ENCODE assay signal across 8 mouse cellular contexts in the genomic region with DNA sequence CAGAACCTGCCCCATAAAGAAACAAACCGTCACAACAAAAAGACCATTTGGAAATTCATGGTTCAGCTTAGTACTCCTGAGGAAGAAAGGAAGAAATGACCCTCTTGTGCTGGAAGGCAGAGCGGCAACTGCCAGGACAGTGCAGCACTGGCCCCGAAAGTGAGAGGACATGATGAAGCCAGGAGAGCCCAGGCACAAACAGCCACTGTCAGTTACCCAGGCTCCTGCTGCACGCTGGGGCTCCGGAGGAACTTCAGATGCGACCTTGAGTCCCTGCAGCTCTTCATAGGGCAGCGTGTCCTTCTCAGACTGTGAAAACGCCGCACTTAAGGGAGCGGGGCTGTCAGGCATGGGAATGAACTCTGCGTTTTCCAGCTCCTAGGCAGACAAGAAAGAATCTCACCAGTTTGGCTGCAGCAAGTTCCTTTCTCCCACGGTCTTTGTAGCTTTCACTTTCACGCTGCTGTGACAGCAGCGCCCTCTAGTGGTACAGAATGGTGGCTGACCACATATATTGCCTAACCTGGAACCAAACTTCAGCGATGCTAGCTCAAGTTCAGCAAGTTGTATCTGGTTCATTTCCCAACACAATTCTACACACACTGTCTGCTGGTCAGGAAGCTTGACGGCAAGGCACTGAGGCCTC. TPM values are rescaled to one million over a fixed set of nuclear protein-coding genes. Genes with fewer than 3 reads are reported as not detected.
DNase-seq lines count a peak whose midpoint lies in the region; TF ChIP-seq lines count a peak whose summit lies in the region.

No protein-coding gene starts in this region.

- H3K4me3 ChIP-seq in left cerebral cortex, adult 2 months = peak overlapping the region; percentile 17
- no peak overlapping the region for H3K4me3 ChIP-seq in macrophage (ENCODE audit: inconsistent target)

- peaks cover 75% of the 10 kb centered on the region for H3K36me3 ChIP-seq in macrophage (ENCODE audit: inconsistent target)

- H3K79me2 ChIP-seq in macrophage (ENCODE audit: inconsistent target) = no peaks in the 10 kb centered on the region

- TF ChIP-seq CTCF in left cerebral cortex, adult 2 months (IDR thresholded peaks at IDR 0.05) = peak; percentile 99

- 44% methylated on average over 14 of the region's 16 CpGs for WGBS in macrophage (ENCODE audit: missing documents)

- intact Hi-C loops in left cerebral cortex, adult 2 months (cut with DNase I) = loop anchor here (1.0 kb wide), 3 partner anchors 136 to 213 kb away; no protein-coding TSS in a partner anchor

- peak overlapping the region; percentile 72 for H3K27ac ChIP-seq in left cerebral cortex, adult 2 months
- H3K27ac ChIP-seq in macrophage = peak overlapping the region; percentile 60

- peak; percentile 62 for DNase-seq in WW6 (ENCODE audit: low read depth, low spot score)
- peak; percentile 88 to 89 for DNase-seq in cerebellum, postnatal 14 days
- peak; percentile 86 for DNase-seq in gastrocnemius, adult 18-20 months (ENCODE audit: low spot score)
- DNase-seq in hindlimb bud, embryonic 11.5 days (ENCODE audit: extremely low spot score, low read depth, low spot score) = peak; percentile 96
- peak; percentile 80 to 88 for DNase-seq in left cerebral cortex, adult 2 months (ENCODE audit: extremely low spot score in 1 of 2, low spot score in 2 of 2)
- DNase-seq in right cerebral cortex, adult 18-20 months = peak; percentile 88
- DNase-seq in urinary bladder, adult 2 months (ENCODE audit: low spot score) = peak; percentile 63

RNA-seq across cellular contexts. Expression of a gene that starts 17.0 kb away (rescaled TPM):
- total RNA-seq in gastrocnemius, adult 18-20 months (2021) = 1 to 10 TPM; 1.7 to 1.8 TPM
- 1 to 10 TPM; 2.0 to 2.8 TPM for total RNA-seq in left cerebral cortex, adult 2 months (2021)
- total RNA-seq in macrophage (2018; cell fraction: chromatin; rRNA removed) = not detected
- not detected for total RNA-seq in macrophage (2018; cell fraction: cytosol; rRNA removed)
- not detected for total RNA-seq in macrophage (2018; cell fraction: nucleus; rRNA removed)
- polyA plus RNA-seq in macrophage (2018) = not detected in 3 replicates
- polyA plus RNA-seq in urinary bladder, adult 2 months (2012; rRNA removed) = 1.1 and 1.3 TPM in 2 replicates

RNA-seq across cellular contexts. Expression of a gene that starts 17.1 kb away (rescaled TPM):
- 10 to 100 TPM; 47.9 to 54.1 TPM for total RNA-seq in gastrocnemius, adult 18-20 months (2021)
- total RNA-seq in left cerebral cortex, adult 2 months (2021) = 10 to 100 TPM; 32.9 to 37.4 TPM
- total RNA-seq in macrophage (2018; cell fraction: chromatin; rRNA removed) = 10 to 100 TPM in 1 of 26 experiments, 1 to 10 TPM in 14, not detected in 11; 1.5 to 10.6 (median 4.8) TPM
- total RNA-seq in macrophage (2018; cell fraction: cytosol; rRNA removed) = 10 to 100 TPM in 19 of 26 experiments, 1 to 10 TPM in 7; 7.7 to 20.3 (median 12.9) TPM
- 1 to 10 TPM in 24 of 26 experiments, not detected in 2; 1.2 to 9.1 (median 3.0) TPM for total RNA-seq in macrophage (2018; cell fraction: nucleus; rRNA removed)
- 16.2 to 19.5 TPM (median 17.8 TPM) in 3 replicates for polyA plus RNA-seq in macrophage (2018)
- polyA plus RNA-seq in urinary bladder, adult 2 months (2012; rRNA removed) = 40.4 and 47.4 TPM in 2 replicates

RNA-seq across cellular contexts. Expression of a gene that starts 33.8 kb away (rescaled TPM):
- 100 to 1,000 TPM; 107 to 116 TPM for total RNA-seq in gastrocnemius, adult 18-20 months (2021)
- 10 to 100 TPM; 32.9 to 34.8 TPM for total RNA-seq in left cerebral cortex, adult 2 months (2021)
- 100 to 1,000 TPM in 7 of 26 experiments, 10 to 100 TPM in 19; 60.5 to 127 (median 89.8) TPM for total RNA-seq in macrophage (2018; cell fraction: chromatin; rRNA removed)
- 10 to 100 TPM; 44.3 to 72.9 (median 60.3) TPM for total RNA-seq in macrophage (2018; cell fraction: cytosol; rRNA removed)
- 10 to 100 TPM; 50.0 to 95.0 (median 69.6) TPM for total RNA-seq in macrophage (2018; cell fraction: nucleus; rRNA removed)
- polyA plus RNA-seq in macrophage (2018) = 40.7 to 65.1 TPM (median 55.7 TPM) in 3 replicates
- polyA plus RNA-seq in urinary bladder, adult 2 months (2012; rRNA removed) = 54.2 and 64.1 TPM in 2 replicates

RNA-seq across cellular contexts. Expression of a gene that starts 35.0 kb away (rescaled TPM):
- total RNA-seq in gastrocnemius, adult 18-20 months (2021) = 10 to 100 TPM; 10.4 to 10.7 TPM
- 10 to 100 TPM; 16.6 to 17.4 TPM for total RNA-seq in left cerebral cortex, adult 2 months (2021)
- 10 to 100 TPM in 19 of 26 experiments, 1 to 10 TPM in 7; 2.6 to 40.1 (median 21.7) TPM for total RNA-seq in macrophage (2018; cell fraction: chromatin; rRNA removed)
- total RNA-seq in macrophage (2018; cell fraction: cytosol; rRNA removed) = 10 to 100 TPM in 1 of 26 experiments, 1 to 10 TPM in 25; 2.8 to 10.7 (median 8.5) TPM
- total RNA-seq in macrophage (2018; cell fraction: nucleus; rRNA removed) = 10 to 100 TPM in 16 of 26 experiments, 1 to 10 TPM in 10; 3.4 to 30.5 (median 14.7) TPM
- 6.8 to 8.1 TPM (median 7.4 TPM) in 3 replicates for polyA plus RNA-seq in macrophage (2018)
- 10.9 and 12.4 TPM in 2 replicates for polyA plus RNA-seq in urinary bladder, adult 2 months (2012; rRNA removed)
